Mouse (Mus musculus): ENCODE data around the gene B230118H07Rik. TPM values are rescaled to one million over a fixed set of nuclear protein-coding genes. Genes with fewer than 3 reads are reported as not detected.

Gene B230118H07Rik
- polyA plus RNA-seq, 1 experiment: 51.8 TPM

GRCm38 (mm10) chr2:101563776-101564175, 85.6 kb downstream of the B230118H07Rik start:
- TF ChIP-seq CTCF (IDR thresholded peaks at IDR 0.05; ENCODE audit: control insufficient read depth, insufficient read depth, insufficient replicate concordance, low read depth, low read length): no peak
- no peak for TF ChIP-seq POLR2A (IDR thresholded peaks at IDR 0.05; ENCODE audit: control insufficient read depth, low read depth, low read length)
- no peak overlapping the region for H3K27ac ChIP-seq (ENCODE audit: control insufficient read depth, insufficient read depth, low read depth, low read length)
- no peaks in the 10 kb centered on the region for H3K4me1 ChIP-seq (ENCODE audit: control insufficient read depth, insufficient read depth, low read length)
- no peak overlapping the region for H3K4me3 ChIP-seq (ENCODE audit: control insufficient read depth, low read depth, low read length)
- H3K27me3 ChIP-seq (ENCODE audit: control insufficient read depth, insufficient read depth, low read length): no peaks in the 10 kb centered on the region
- no peaks in the 10 kb centered on the region; the same call in 1 of the 2 replicates for H3K36me3 ChIP-seq (ENCODE audit: control insufficient read depth, insufficient read depth, low read length)

DNA sequence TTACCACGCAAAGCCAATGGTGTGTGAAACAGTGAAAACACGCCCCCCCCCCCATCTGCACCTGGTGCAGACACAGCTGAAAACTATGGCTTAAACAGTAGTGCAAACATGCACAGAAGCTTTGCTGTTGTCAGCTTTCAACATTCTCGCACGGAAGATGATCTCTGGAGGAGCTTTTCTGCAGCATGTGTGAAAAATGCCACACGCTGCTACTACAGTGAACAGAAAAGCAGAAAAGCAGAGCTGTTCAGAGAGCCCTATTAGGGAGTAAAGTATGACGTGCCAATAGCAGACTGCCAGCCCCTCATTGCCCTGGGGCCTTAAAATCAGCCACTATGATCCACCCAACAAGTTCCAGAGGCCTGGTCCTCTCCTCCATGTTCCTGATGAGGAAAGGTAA, 86.1 kb downstream of the B230118H07Rik start:
- no peaks in the 10 kb centered on the region; the same call in 1 of the 2 replicates for H3K36me3 ChIP-seq (ENCODE audit: control insufficient read depth, insufficient read depth, low read length)
- no peak for TF ChIP-seq POLR2A (IDR thresholded peaks at IDR 0.05; ENCODE audit: control insufficient read depth, low read depth, low read length)
- no peak for TF ChIP-seq CTCF (IDR thresholded peaks at IDR 0.05; ENCODE audit: control insufficient read depth, insufficient read depth, insufficient replicate concordance, low read depth, low read length)
- H3K4me3 ChIP-seq (ENCODE audit: control insufficient read depth, low read depth, low read length): no peak overlapping the region
- H3K4me1 ChIP-seq (ENCODE audit: control insufficient read depth, insufficient read depth, low read length): no peaks in the 10 kb centered on the region
- H3K27me3 ChIP-seq (ENCODE audit: control insufficient read depth, insufficient read depth, low read length): no peaks in the 10 kb centered on the region
- no peak overlapping the region for H3K27ac ChIP-seq (ENCODE audit: control insufficient read depth, insufficient read depth, low read depth, low read length)

DNA sequence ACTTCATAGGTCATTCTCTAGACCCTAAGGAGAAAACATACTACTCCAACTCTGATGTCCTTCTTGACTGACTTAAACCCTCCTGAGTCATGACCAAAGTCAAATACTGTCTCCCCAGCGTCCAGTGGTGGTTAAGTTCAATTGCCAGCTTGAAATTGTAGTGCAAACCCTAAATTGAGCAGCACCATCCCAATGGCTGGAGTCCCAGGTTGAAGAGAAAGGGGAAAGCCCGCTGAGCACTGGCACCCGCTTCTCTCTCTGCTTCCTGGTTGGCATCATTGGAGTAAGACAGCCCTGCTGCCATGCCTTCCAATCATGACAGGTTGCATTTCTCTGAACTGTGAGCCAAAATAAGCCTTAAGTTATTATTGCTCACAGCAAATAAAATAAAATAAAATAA, 89.9 kb downstream of the B230118H07Rik start:
- TF ChIP-seq CTCF (IDR thresholded peaks at IDR 0.05; ENCODE audit: control insufficient read depth, insufficient read depth, insufficient replicate concordance, low read depth, low read length) (no peak), POLR2A (IDR thresholded peaks at IDR 0.05; ENCODE audit: control insufficient read depth, low read depth, low read length) (no peak)
- no peak overlapping the region for H3K4me3 ChIP-seq (ENCODE audit: control insufficient read depth, low read depth, low read length)

GRCm38 (mm10) chr2:101555886-101556285, 93.4 kb downstream of the B230118H07Rik start:
- TF ChIP-seq POLR2A (IDR thresholded peaks at IDR 0.05; ENCODE audit: control insufficient read depth, low read depth, low read length): no peak
- no peak for TF ChIP-seq CTCF (IDR thresholded peaks at IDR 0.05; ENCODE audit: control insufficient read depth, insufficient read depth, insufficient replicate concordance, low read depth, low read length)

More for the DNA sequence above, 89.9 kb downstream of the B230118H07Rik start:
- H3K27me3 ChIP-seq (ENCODE audit: control insufficient read depth, insufficient read depth, low read length): no peaks in the 10 kb centered on the region
- no peaks in the 10 kb centered on the region for H3K4me1 ChIP-seq (ENCODE audit: control insufficient read depth, insufficient read depth, low read length)
- H3K36me3 ChIP-seq (ENCODE audit: control insufficient read depth, insufficient read depth, low read length): no peaks in the 10 kb centered on the region; the same call in 1 of the 2 replicates
- no peak overlapping the region for H3K27ac ChIP-seq (ENCODE audit: control insufficient read depth, insufficient read depth, low read depth, low read length)

DNA sequence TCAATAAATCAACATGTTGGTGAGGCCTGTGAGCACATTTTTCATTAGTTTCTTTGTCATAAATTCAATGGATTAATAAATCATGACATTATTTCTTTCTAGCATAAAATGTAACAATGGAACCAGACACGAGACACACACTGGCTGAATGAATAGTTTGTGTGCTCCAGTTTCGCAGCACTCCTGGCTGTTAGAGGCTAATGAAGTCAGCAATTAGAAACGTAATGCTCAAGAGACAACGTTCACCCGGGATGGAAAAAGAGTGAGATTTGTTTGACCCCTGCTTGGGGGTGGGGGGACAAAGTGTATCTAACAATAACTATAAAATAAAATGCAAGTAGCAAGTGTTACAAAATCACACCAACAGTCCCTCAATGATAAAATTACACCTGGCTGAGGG, 95.5 kb downstream of the B230118H07Rik start:
- Histone ChIP-seq H3K4me3 (ENCODE audit: control insufficient read depth, low read depth, low read length) (no peak overlapping the region), H3K36me3 (ENCODE audit: control insufficient read depth, insufficient read depth, low read length) (no peaks in the 10 kb centered on the region), H3K27ac (ENCODE audit: control insufficient read depth, insufficient read depth, low read depth, low read length) (no peak overlapping the region), H3K4me1 (ENCODE audit: control insufficient read depth, insufficient read depth, low read length) (no peaks in the 10 kb centered on the region), H3K27me3 (ENCODE audit: control insufficient read depth, insufficient read depth, low read length) (no peaks in the 10 kb centered on the region)
- TF ChIP-seq CTCF (IDR thresholded peaks at IDR 0.05; ENCODE audit: control insufficient read depth, insufficient read depth, insufficient replicate concordance, low read depth, low read length) (no peak), POLR2A (IDR thresholded peaks at IDR 0.05; ENCODE audit: control insufficient read depth, low read depth, low read length) (no peak)

More at GRCm38 (mm10) chr2:101555886-101556285, 93.4 kb downstream of the B230118H07Rik start:
- H3K4me1 ChIP-seq (ENCODE audit: control insufficient read depth, insufficient read depth, low read length): no peaks in the 10 kb centered on the region
- H3K4me3 ChIP-seq (ENCODE audit: control insufficient read depth, low read depth, low read length): no peak overlapping the region
- H3K27ac ChIP-seq (ENCODE audit: control insufficient read depth, insufficient read depth, low read depth, low read length): no peak overlapping the region
- H3K36me3 ChIP-seq (ENCODE audit: control insufficient read depth, insufficient read depth, low read length): no peaks in the 10 kb centered on the region
- no peaks in the 10 kb centered on the region for H3K27me3 ChIP-seq (ENCODE audit: control insufficient read depth, insufficient read depth, low read length)

GRCm38 (mm10) chr2:101552301-101552700, 97.0 kb downstream of the B230118H07Rik start:
- TF ChIP-seq CTCF (IDR thresholded peaks at IDR 0.05; ENCODE audit: control insufficient read depth, insufficient read depth, insufficient replicate concordance, low read depth, low read length): no peak
- TF ChIP-seq POLR2A (IDR thresholded peaks at IDR 0.05; ENCODE audit: control insufficient read depth, low read depth, low read length): no peak
- Histone ChIP-seq H3K27ac (ENCODE audit: control insufficient read depth, insufficient read depth, low read depth, low read length) (no peak overlapping the region), H3K4me1 (ENCODE audit: control insufficient read depth, insufficient read depth, low read length) (no peaks in the 10 kb centered on the region), H3K36me3 (ENCODE audit: control insufficient read depth, insufficient read depth, low read length) (no peaks in the 10 kb centered on the region), H3K4me3 (ENCODE audit: control insufficient read depth, low read depth, low read length) (no peak overlapping the region), H3K27me3 (ENCODE audit: control insufficient read depth, insufficient read depth, low read length) (no peaks in the 10 kb centered on the region)

DNA sequence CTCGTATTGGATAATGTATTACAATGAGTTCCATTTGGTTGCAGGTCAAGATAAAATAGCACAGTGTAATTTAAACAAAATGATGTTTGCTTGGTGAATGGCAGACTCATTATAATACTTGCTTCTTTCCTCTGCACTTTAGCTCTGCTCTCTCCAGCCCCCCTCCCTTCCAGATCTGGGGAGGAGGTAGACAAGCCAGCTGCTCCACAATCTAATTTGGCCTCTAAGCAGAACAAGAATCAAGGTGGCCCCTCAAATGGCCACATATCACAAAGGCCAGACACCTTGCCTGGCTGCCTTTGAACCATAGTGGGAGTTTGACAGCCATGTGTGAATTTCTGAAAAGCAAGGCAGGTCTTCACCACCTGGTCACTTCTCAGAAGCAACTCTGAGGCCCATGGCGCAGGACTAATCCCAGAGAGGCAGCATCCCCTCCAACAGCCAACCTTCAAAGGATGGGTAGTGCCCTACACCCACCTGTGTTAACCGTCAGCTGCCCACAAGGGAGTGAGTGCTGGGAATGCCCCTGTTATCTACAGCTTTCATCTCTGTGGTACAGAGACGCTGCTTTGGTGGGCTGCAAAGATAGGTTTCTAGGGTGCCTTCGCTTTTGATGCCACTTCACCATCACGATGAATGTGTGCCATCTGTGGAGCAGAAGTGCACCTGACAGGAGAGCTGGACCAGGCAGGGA, 98.2 kb downstream of the B230118H07Rik start:
- TF ChIP-seq CTCF (IDR thresholded peaks at IDR 0.05; ENCODE audit: control insufficient read depth, insufficient read depth, insufficient replicate concordance, low read depth, low read length) (no peak), POLR2A (IDR thresholded peaks at IDR 0.05; ENCODE audit: control insufficient read depth, low read depth, low read length) (no peak)
- Histone ChIP-seq H3K4me1 (ENCODE audit: control insufficient read depth, insufficient read depth, low read length) (no peaks in the 10 kb centered on the region), H3K4me3 (ENCODE audit: control insufficient read depth, low read depth, low read length) (no peak overlapping the region), H3K27ac (ENCODE audit: control insufficient read depth, insufficient read depth, low read depth, low read length) (no peak overlapping the region), H3K27me3 (ENCODE audit: control insufficient read depth, insufficient read depth, low read length) (no peaks in the 10 kb centered on the region), H3K36me3 (ENCODE audit: control insufficient read depth, insufficient read depth, low read length) (no peaks in the 10 kb centered on the region)

All from testis, adult 2 months (tissue).